Mouse (Mus musculus): ENCODE measurements around the gene Gm4881.

DNA sequence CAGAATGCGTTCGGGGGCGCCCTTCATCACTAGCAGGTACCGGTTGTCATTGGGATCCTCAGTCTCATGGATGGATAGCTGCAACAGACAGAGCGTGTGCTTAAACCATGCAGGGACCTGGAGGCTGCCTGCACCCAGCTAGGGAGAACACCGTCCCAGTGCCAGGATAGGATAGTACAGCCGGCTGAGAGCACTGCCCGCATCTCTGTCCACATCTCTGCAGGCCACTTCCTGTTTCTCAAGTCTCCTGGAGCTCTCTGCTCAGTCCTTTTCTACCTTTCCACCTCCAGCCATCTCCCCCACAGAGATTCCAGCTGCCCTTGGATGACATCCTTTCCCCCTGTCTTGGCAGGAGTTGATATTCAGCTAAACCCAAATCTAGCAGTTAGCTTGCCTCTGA, 46.2 kb upstream of the Gm4881 start:
- TF ChIP-seq CTCF (IDR thresholded peaks at IDR 0.05; ENCODE audit: low read depth, low read length) (no peak), POLR2A (IDR thresholded peaks at IDR 0.05; ENCODE audit: extremely low read depth, insufficient read depth, low read length) (no peak)

Data from liver, adult 2 months (tissue).